Mouse (Mus musculus): ENCODE data around the gene Hist3h2ba.

DNA sequence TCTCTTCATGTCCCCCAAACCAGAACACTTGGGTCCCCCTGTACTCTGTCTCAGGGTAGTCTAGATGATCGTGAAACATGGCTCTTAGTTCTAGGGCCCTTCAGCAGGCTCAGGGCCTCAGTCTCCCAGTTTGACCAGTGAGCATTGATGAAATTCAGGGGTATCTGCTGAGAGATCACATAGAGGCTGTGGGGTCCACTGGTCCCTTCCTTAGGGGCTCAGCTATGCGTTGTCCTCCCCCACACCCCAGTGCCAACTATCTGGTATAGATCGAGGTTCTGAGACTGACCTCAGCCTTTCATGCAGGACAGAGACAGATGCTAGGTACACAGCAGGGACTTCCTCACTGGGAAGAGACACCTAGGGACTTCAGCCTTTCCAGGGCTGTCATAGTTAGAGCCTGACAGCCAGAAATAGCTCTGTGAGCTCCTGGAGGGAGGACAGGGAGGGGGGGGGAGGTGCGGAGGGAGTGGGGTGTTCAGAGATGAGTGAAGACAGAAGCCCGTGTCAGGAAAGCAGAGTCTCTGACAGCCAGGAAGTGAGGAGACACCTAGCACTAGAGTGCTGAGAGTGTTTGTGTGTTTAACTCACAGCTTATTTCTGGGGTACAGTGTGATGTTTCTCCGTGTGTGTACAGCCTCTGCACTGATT lies 35.1 kb downstream of the Hist3h2ba start:
- TF ChIP-seq GATA1 (IDR thresholded peaks at IDR 0.05; ENCODE audit: borderline replicate concordance, low read length) (no peak), FLI1 (IDR thresholded peaks at IDR 0.05; ENCODE audit: low read length) (no peak)

Measured in megakaryocyte, embryonic 14.5 days (primary cell).